Mouse (Mus musculus) megakaryocyte-erythroid progenitor cell, adult 5-6 weeks (primary cell): ENCODE data around the gene Dnah12. TPM values are rescaled to one million over a fixed set of nuclear protein-coding genes. Genes with fewer than 3 reads are reported as not detected.

Experiments used
- total RNA-seq, 2 experiments: library from RNA; stranded (forward) in 1 of 2; stranded (reverse) in 1 of 2; fragments of 200-1000, 215-1000 nt in 1 of 2; fragments of >200 nt in 1 of 2; fragmentation: Nextera tagmentation in 1 of 2; gene quantifications; 2 replicates each; pipeline ENCODE4 v1.2.3; 2014 to 2017

Gene Dnah12
- total RNA-seq, 2 experiments from 2014 or later = 3.5 to 3.8 TPM

Other genes with a start within 250 kb of the Dnah12 start
- gene Slmap, start 158.3 kb upstream of the Dnah12 start, total RNA-seq (2014; fragmentation: Nextera tagmentation) = 62.0 and 81.1 TPM in 2 replicates
- 86.4 and 97.3 TPM in 2 replicates for gene Slmap, start 158.3 kb upstream of the Dnah12 start, total RNA-seq (2017)
- gene Dennd6a, start 119.4 kb upstream of the Dnah12 start, total RNA-seq (2014; fragmentation: Nextera tagmentation) = 33.8 and 34.2 TPM in 2 replicates
- 34.6 and 45.4 TPM in 2 replicates for gene Dennd6a, start 119.4 kb upstream of the Dnah12 start, total RNA-seq (2017)
- 122 TPM in 2 replicates for gene Arf4, start 55.2 kb upstream of the Dnah12 start, total RNA-seq (2014; fragmentation: Nextera tagmentation)
- gene Arf4, start 55.2 kb upstream of the Dnah12 start, total RNA-seq (2017) = 69.3 and 73.4 TPM in 2 replicates
- 12.0 and 12.4 TPM in 2 replicates for gene Pde12, start 23.4 kb upstream of the Dnah12 start, total RNA-seq (2014; fragmentation: Nextera tagmentation)
- 18.6 and 20.5 TPM in 2 replicates for gene Pde12, start 23.4 kb upstream of the Dnah12 start, total RNA-seq (2017)
- 0.85 TPM in 1 of 2 replicates, not detected in the other for gene Asb14, start 201.3 kb downstream of the Dnah12 start, total RNA-seq (2014; fragmentation: Nextera tagmentation)
- not detected in 2 replicates for gene Asb14, start 201.3 kb downstream of the Dnah12 start, total RNA-seq (2017)